ENCODE assay signal across 8 mouse cellular contexts in genomic region chr11:31838442-31839083, GRCm38 (mm10). TPM values are rescaled to one million over a fixed set of nuclear protein-coding genes. Genes with fewer than 3 reads are reported as not detected.
DNase-seq lines count a peak whose midpoint lies in the region; ATAC-seq and TF ChIP-seq lines count a peak whose summit lies in the region.

No protein-coding gene starts in this region.

- H3K4me1 ChIP-seq in hindbrain, embryonic 12.5 days = peaks cover 16% of the 10 kb centered on the region
- H3K4me1 ChIP-seq in stomach, embryonic 16.5 days (ENCODE audit: control insufficient read depth, insufficient read depth, low read length) = no peaks in the 10 kb centered on the region; the same call in 1 of the 2 replicates

- no peak for TF ChIP-seq CTCF in brain, embryonic 14.5 days (IDR thresholded peaks at IDR 0.05; ENCODE audit: borderline replicate concordance, extremely low read depth, insufficient read depth, insufficient read length)

- no peaks in the 10 kb centered on the region for H3K9me3 ChIP-seq in hindbrain, embryonic 12.5 days (replicated peaks)
- no peaks in the 10 kb centered on the region for H3K9me3 ChIP-seq in stomach, embryonic 16.5 days (replicated peaks; ENCODE audit: control insufficient read depth, low read length)

- H3K27ac ChIP-seq in hindbrain, embryonic 12.5 days = peak overlapping the region; percentile 62
- no peak overlapping the region for H3K27ac ChIP-seq in stomach, embryonic 16.5 days (ENCODE audit: low read length)

- ATAC-seq in hindbrain, embryonic 12.5 days (ENCODE audit: low FRiP score) = peak; percentile 60
- ATAC-seq in megakaryocyte progenitor cell, adult 5-6 weeks (replicated peaks; ENCODE audit: poor library complexity) = peak; percentile 21
- peak; percentile 45 for ATAC-seq in stomach, embryonic 16.5 days (ENCODE audit: insufficient read depth, low FRiP score)

- 30% methylated on average over 7 of the region's 7 CpGs for WGBS in hindbrain, embryonic 12.5 days
- 52% methylated on average over 7 of the region's 7 CpGs for WGBS in stomach, embryonic 16.5 days

- H3K4me2 ChIP-seq in hindbrain, embryonic 12.5 days (replicated peaks) = no peak overlapping the region
- no peak overlapping the region for H3K4me2 ChIP-seq in stomach, embryonic 16.5 days (ENCODE audit: low read depth, low read length)

- H3K27me3 ChIP-seq in hindbrain, embryonic 12.5 days = no peaks in the 10 kb centered on the region
- no peaks in the 10 kb centered on the region for H3K27me3 ChIP-seq in stomach, embryonic 16.5 days (ENCODE audit: control insufficient read depth, insufficient read depth, low read length)

- H3K4me3 ChIP-seq in hindbrain, embryonic 12.5 days = no peak overlapping the region
- no peak overlapping the region for H3K4me3 ChIP-seq in stomach, embryonic 16.5 days (replicated peaks; ENCODE audit: low read length)

- no peaks in the 10 kb centered on the region for H3K36me3 ChIP-seq in hindbrain, embryonic 12.5 days
- no peaks in the 10 kb centered on the region for H3K36me3 ChIP-seq in stomach, embryonic 16.5 days (ENCODE audit: control insufficient read depth, insufficient read depth, low read length)

- peak; percentile 90 for DNase-seq in Muller cell, postnatal 12 days (ENCODE audit: inconsistent ontology term)
- peak; percentile 86 for DNase-seq in brain, embryonic 14.5 days (ENCODE audit: low read depth)
- DNase-seq in frontal cortex, postnatal 14 days (ENCODE audit: low spot score in 2 of 2) = peak; percentile 49 to 74
- DNase-seq in layer of hippocampus, postnatal 25 days (ENCODE audit: extremely low spot score in 1 of 2, low spot score in 1 of 2) = peak; percentile 35 to 66
- no peak for DNase-seq in spleen, postnatal 10 days (ENCODE audit: low spot score in 2 of 2)

- no peak for TF ChIP-seq POLR2A in brain, embryonic 14.5 days (IDR thresholded peaks at IDR 0.05; ENCODE audit: borderline replicate concordance, extremely low read depth, insufficient read depth, insufficient read length, poor library complexity, severe bottlenecking)

- H3K9ac ChIP-seq in hindbrain, embryonic 12.5 days = no peak overlapping the region
- no peak overlapping the region for H3K9ac ChIP-seq in stomach, embryonic 16.5 days (ENCODE audit: low read length)

RNA-seq across cellular contexts. Expression of gene Cpeb4, which starts 33.4 kb away (rescaled TPM):
- polyA plus RNA-seq in brain, embryonic 14.5 days (2012; rRNA removed) = 29.0 and 41.5 TPM in 2 replicates
- polyA plus RNA-seq in hindbrain, embryonic 12.5 days (2016; fragmentation: Nextera tagmentation; extraction: Ambion mirVana) = 16.0 and 18.6 TPM in 2 replicates
- total RNA-seq in layer of hippocampus, postnatal 25 days (2021) = 100 to 1,000 TPM; 134 to 156 TPM
- total RNA-seq in megakaryocyte progenitor cell, adult 5-6 weeks (2015) = 9.4 and 15.3 TPM in 2 replicates
- total RNA-seq in megakaryocyte progenitor cell, adult 5-6 weeks (2017) = 7.7 and 8.3 TPM in 2 replicates
- 5.3 and 5.8 TPM in 2 replicates for polyA plus RNA-seq in stomach, embryonic 16.5 days (2015; fragmentation: Nextera tagmentation; extraction: Ambion mirVana)

Comparison
In these comparisons a context has a peak if more than half of its experiments do, and no peak if none do; other contexts are left out.
1. DNase-seq: peak in Muller cell, postnatal 12 days (single experiment), brain, embryonic 14.5 days (single experiment), frontal cortex, postnatal 14 days (2 of 2) and layer of hippocampus, postnatal 25 days (2 of 2); none in spleen, postnatal 10 days (0 of 2).
2. Peak in every context shown above with its lines, with median percentiles within 50 percentile points of each other: ATAC-seq.